Mouse (Mus musculus): ENCODE measurements around the gene Tyr. TPM values are rescaled to one million over a fixed set of nuclear protein-coding genes. Genes with fewer than 3 reads are reported as not detected.

Gene Tyr
- total and polyA plus RNA-seq, 2 experiments from 2014 or later, result not detected

DNA sequence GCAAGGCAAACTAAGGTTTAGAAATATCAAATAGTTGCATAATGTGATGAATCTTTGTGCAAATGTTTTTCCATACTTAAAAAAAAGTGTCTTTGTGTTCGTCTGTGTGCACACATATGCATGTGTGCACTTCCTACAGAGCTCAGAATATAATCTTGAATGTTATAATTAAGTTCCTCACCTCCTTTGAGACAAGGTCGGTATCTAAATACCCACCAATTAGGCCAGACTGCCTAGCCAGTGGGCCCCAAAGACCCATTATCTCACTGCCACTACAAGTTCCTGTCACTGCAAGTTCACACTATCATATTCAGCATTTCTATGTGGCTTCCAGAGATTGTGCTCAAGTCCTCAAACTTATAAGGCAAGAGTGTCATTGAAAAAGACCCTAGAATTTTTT is 118.4 kb downstream of the Tyr start:
- TF ChIP-seq CTCF (IDR thresholded peaks at IDR 0.05; ENCODE audit: low read depth), result no peak
- Histone ChIP-seq H3K9ac (no peak overlapping the region), H3K27me3 (ENCODE audit: insufficient read depth, low read length) (no peaks in the 10 kb centered on the region), H3K27ac (ENCODE audit: low read depth, low read length) (no peak overlapping the region), H3K4me2 (ENCODE audit: low read depth) (no peak overlapping the region), H3K36me3 (ENCODE audit: insufficient read depth) (no peaks in the 10 kb centered on the region), H3K4me3 (ENCODE audit: low read depth, low read length) (no peak overlapping the region), H3K4me1 (ENCODE audit: insufficient read depth) (no peaks in the 10 kb centered on the region), H3K9me3 (ENCODE audit: low read length) (no peaks in the 10 kb centered on the region)
- WGBS, result 44% methylated on average over 2 of the region's 2 CpGs
- ATAC-seq (no peak), DNase-seq (no peak)

Other genes starting within 250 kb of the Tyr start
- 1.5 and 1.6 TPM in 2 replicates for gene Nox4, start 247.4 kb downstream of the Tyr start, total RNA-seq (2014; rRNA removed)
- gene Nox4, start 247.4 kb downstream of the Tyr start, polyA plus RNA-seq (2015; fragmentation: Nextera tagmentation; extraction: Ambion mirVana), result 0.89 and 1.1 TPM in 2 replicates
- gene Grm5, start 90.7 kb upstream of the Tyr start, total RNA-seq (2014; rRNA removed), result 189 and 223 TPM in 2 replicates
- 48.1 and 67.0 TPM in 2 replicates for gene Grm5, start 90.7 kb upstream of the Tyr start, polyA plus RNA-seq (2015; fragmentation: Nextera tagmentation; extraction: Ambion mirVana)

Data from forebrain, postnatal 0 days (tissue).